Mouse (Mus musculus) cerebellum, adult 2 months (tissue): ENCODE measurements around the gene Gm17359.

Experiments
- CTCF ChIP-seq: fragments of 200-500 bp; IDR thresholded peaks from 2 replicates; pipeline ENCODE4 v1.5.1; 2011; ENCODE audit warnings: low read depth, mild to moderate bottlenecking, control low read depth, low read length, moderate library complexity, borderline replicate concordance; ENCODE audit not compliant: insufficient read depth
- POLR2A ChIP-seq: fragments of 200-500 bp; IDR thresholded peaks from 2 replicates; pipeline ENCODE4 v1.6.1; 2011; ENCODE audit warnings: low read length, control low read depth, borderline replicate concordance; ENCODE audit not compliant: insufficient read depth

GRCm38 (mm10) chr3:79311895-79312294, 24.6 kb upstream of the Gm17359 start:
- TF ChIP-seq POLR2A, result no peak
- TF ChIP-seq CTCF, result no peak
